19 mouse cellular contexts compared by ENCODE assay signal in the genomic region with DNA sequence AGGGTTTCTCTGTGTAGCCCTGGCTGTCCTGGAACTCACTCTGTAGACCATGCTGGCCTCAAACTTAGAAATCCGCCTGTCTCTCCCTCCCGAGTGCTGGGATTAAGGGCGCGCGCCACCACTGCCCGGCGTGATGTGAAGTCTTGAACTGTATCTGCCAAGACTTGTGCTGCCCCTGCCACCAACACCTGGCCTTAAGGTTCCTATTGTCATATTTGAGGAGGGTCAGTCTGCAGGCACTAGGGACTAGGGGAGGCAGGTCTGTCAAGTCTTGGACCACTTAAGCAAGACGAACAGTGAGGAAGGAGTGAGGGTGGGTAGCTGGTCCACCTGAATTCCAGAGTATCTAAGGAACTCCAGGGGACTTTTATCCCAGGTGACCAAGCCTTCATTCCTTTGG. TPM values are rescaled to one million over a fixed set of nuclear protein-coding genes. Genes with fewer than 3 reads are reported as not detected.
DNase-seq lines count a peak whose midpoint lies in the region; ATAC-seq and TF ChIP-seq lines count a peak whose summit lies in the region.
"Had no signal": no experiment of that assay in that cellular context is flagged by ENCODE, and none has a peak within 500 bp of the region (broad histone marks: within the 10 kb centered on the region; RNA-seq: fewer than 3 reads in every experiment).

No protein-coding gene starts in this region.

- H3K4me1 ChIP-seq in cerebellum, adult 2 months (ENCODE audit: control insufficient read depth, insufficient read depth, low read length) = peaks cover 11% of the 10 kb centered on the region
- H3K4me1 ChIP-seq in midbrain, embryonic 11.5 days (ENCODE audit: control insufficient read depth, insufficient read depth, low read length) = peaks cover 14% of the 10 kb centered on the region
- peaks cover 50% of the 10 kb centered on the region for H3K4me1 ChIP-seq in midbrain, embryonic 10.5 days

- no peak for TF ChIP-seq POLR2A in cerebellum, adult 2 months (IDR thresholded peaks at IDR 0.05; ENCODE audit: borderline replicate concordance, insufficient read depth, low read length)

- H3K27me3 ChIP-seq in cerebellum, adult 2 months (ENCODE audit: control insufficient read depth, insufficient read depth, low read length) = no peaks in the 10 kb centered on the region
- no peaks in the 10 kb centered on the region for H3K27me3 ChIP-seq in midbrain, embryonic 11.5 days (ENCODE audit: control insufficient read depth, insufficient read depth, low read length)
- H3K27me3 ChIP-seq in midbrain, embryonic 10.5 days (ENCODE audit: low read depth, poor library complexity, severe bottlenecking) = no peaks in the 10 kb centered on the region
- H3K27me3 ChIP-seq: embryonic facial prominence, embryonic 13.5 days; embryonic facial prominence, embryonic 15.5 days; Patski had no signal

- 82% methylated on average over 8 of the region's 8 CpGs for WGBS in cerebellum, adult 2 months
- WGBS in midbrain, embryonic 11.5 days = 77% methylated on average over 8 of the region's 8 CpGs
- 85% methylated on average over 8 of the region's 8 CpGs for WGBS in midbrain, embryonic 10.5 days

- DNase-seq in cerebellum, adult 9-10 months = peak; percentile 48
- no peak for DNase-seq in cerebellum, adult 2 months
- DNase-seq in gastrocnemius, adult 2 months = no peak
- DNase-seq in gastrocnemius, adult 18-20 months (ENCODE audit: low spot score) = no peak
- peak; percentile 78 for DNase-seq in midbrain, embryonic 11.5 days (ENCODE audit: low spot score, missing footprints)
- no peak for DNase-seq in midbrain, embryonic 10.5 days (ENCODE audit: low spot score)
- DNase-seq: adrenal gland, adult 8-10 months; adrenal gland, postnatal 14 days; adrenal gland, postnatal 36 days; B cell, adult 2 months; cerebellum, adult 11-12 months; cerebellum, adult 8-10 months; cerebellum, postnatal 14 days had no signal

- TF ChIP-seq CTCF in cerebellum, adult 2 months (IDR thresholded peaks at IDR 0.05; ENCODE audit: borderline replicate concordance, insufficient read depth, low read depth, low read length) = no peak
- TF ChIP-seq CTCF in gastrocnemius, adult 2 months (IDR thresholded peaks at IDR 0.05) = no peak

- no peaks in the 10 kb centered on the region for H3K36me3 ChIP-seq in midbrain, embryonic 11.5 days (ENCODE audit: control insufficient read depth, insufficient read depth, low read length)
- H3K36me3 ChIP-seq in midbrain, embryonic 10.5 days = no peaks in the 10 kb centered on the region
- H3K36me3 ChIP-seq: embryonic facial prominence, embryonic 13.5 days; embryonic facial prominence, embryonic 15.5 days; forebrain, embryonic 10.5 days; forebrain, embryonic 12.5 days had no signal

- ATAC-seq in midbrain, embryonic 11.5 days (ENCODE audit: low FRiP score) = no peak
- ATAC-seq: Patski had no signal

- H3K4me2 ChIP-seq in midbrain, embryonic 11.5 days = no peak overlapping the region

- H3K27ac ChIP-seq in cerebellum, adult 2 months (ENCODE audit: insufficient read depth, low read length) = no peak overlapping the region
- H3K27ac ChIP-seq in gastrocnemius, adult 2 months = peak overlapping the region; percentile 99
- no peak overlapping the region for H3K27ac ChIP-seq in midbrain, embryonic 11.5 days (ENCODE audit: low read depth, low read length)
- H3K27ac ChIP-seq in midbrain, embryonic 10.5 days (replicated peaks) = no peak overlapping the region

- no peak overlapping the region for H3K4me3 ChIP-seq in cerebellum, adult 2 months (replicated peaks; ENCODE audit: insufficient read depth, low read depth, low read length)
- H3K4me3 ChIP-seq in gastrocnemius, adult 2 months = no peak overlapping the region
- H3K4me3 ChIP-seq in midbrain, embryonic 11.5 days (ENCODE audit: low read depth, low read length) = no peak overlapping the region
- no peak overlapping the region for H3K4me3 ChIP-seq in midbrain, embryonic 10.5 days

- intact Hi-C loops in gastrocnemius, adult 2 months (cut with DNase I) = loop anchor here (5.0 kb wide), 1 partner anchor 37 kb away; a partner anchor contains a TSS

- no peaks in the 10 kb centered on the region for H3K9me3 ChIP-seq in midbrain, embryonic 11.5 days (ENCODE audit: control insufficient read depth, low read length)
- H3K9me3 ChIP-seq in midbrain, embryonic 10.5 days (replicated peaks) = no peaks in the 10 kb centered on the region
- H3K9me3 ChIP-seq: embryonic facial prominence, embryonic 13.5 days; embryonic facial prominence, embryonic 15.5 days; forebrain, embryonic 10.5 days; forebrain, embryonic 12.5 days; G1E had no signal

- no peak overlapping the region for H3K9ac ChIP-seq in midbrain, embryonic 11.5 days (ENCODE audit: low read length)
- H3K9ac ChIP-seq: embryonic facial prominence, embryonic 15.5 days had no signal

RNA-seq across cellular contexts. Expression of a gene that starts 0.9 kb away (rescaled TPM):
- polyA plus RNA-seq in cerebellum, adult 2 months (2012; rRNA removed) = 31.9 and 34.1 TPM in 2 replicates
- total RNA-seq in gastrocnemius, adult 2 months (2021) = 100 to 1,000 TPM in 1 of 2 experiments, 10 to 100 TPM in 1; 85.3 to 117 TPM
- total RNA-seq in gastrocnemius, adult 18-20 months (2021) = 100 to 1,000 TPM in 1 of 2 experiments, 10 to 100 TPM in 1; 84.2 to 102 TPM
- polyA plus RNA-seq in midbrain, embryonic 11.5 days (2014; fragmentation: Nextera tagmentation; extraction: Ambion mirVana) = 6.1 and 7.0 TPM in 2 replicates
- 9.9 and 17.1 TPM in 2 replicates for polyA plus RNA-seq in midbrain, embryonic 10.5 days (2016; fragmentation: Nextera tagmentation; extraction: Ambion mirVana)

RNA-seq across cellular contexts. Expression of a gene that starts 5.4 kb away (rescaled TPM):
- polyA plus RNA-seq in cerebellum, adult 2 months (2012; rRNA removed) = 110 and 116 TPM in 2 replicates
- 10 to 100 TPM; 27.7 to 33.7 TPM for total RNA-seq in gastrocnemius, adult 2 months (2021)
- 10 to 100 TPM; 25.4 to 33.4 TPM for total RNA-seq in gastrocnemius, adult 18-20 months (2021)
- 57.1 and 60.1 TPM in 2 replicates for polyA plus RNA-seq in midbrain, embryonic 11.5 days (2014; fragmentation: Nextera tagmentation; extraction: Ambion mirVana)
- 74.3 and 80.4 TPM in 2 replicates for polyA plus RNA-seq in midbrain, embryonic 10.5 days (2016; fragmentation: Nextera tagmentation; extraction: Ambion mirVana)

RNA-seq across cellular contexts. Expression of a gene that starts 8.2 kb away (rescaled TPM):
- 21.6 and 26.9 TPM in 2 replicates for polyA plus RNA-seq in cerebellum, adult 2 months (2012; rRNA removed)
- 1 to 10 TPM in 1 of 2 experiments, under 1 TPM in 1; 0.66 to 1.0 TPM for total RNA-seq in gastrocnemius, adult 2 months (2021)
- total RNA-seq in gastrocnemius, adult 18-20 months (2021) = under 1 TPM; 0.55 to 0.64 TPM
- 15.7 and 17.8 TPM in 2 replicates for polyA plus RNA-seq in midbrain, embryonic 11.5 days (2014; fragmentation: Nextera tagmentation; extraction: Ambion mirVana)
- polyA plus RNA-seq in midbrain, embryonic 10.5 days (2016; fragmentation: Nextera tagmentation; extraction: Ambion mirVana) = 53.4 and 53.9 TPM in 2 replicates

RNA-seq across cellular contexts. Expression of a gene that starts 11.2 kb away (rescaled TPM):
- polyA plus RNA-seq in cerebellum, adult 2 months (2012; rRNA removed) = 0.95 and 1.1 TPM in 2 replicates
- total RNA-seq in gastrocnemius, adult 2 months (2021) = under 1 TPM; 0.26 to 0.75 TPM
- under 1 TPM; 0.43 to 0.62 TPM for total RNA-seq in gastrocnemius, adult 18-20 months (2021)
- 0.91 and 1.1 TPM in 2 replicates for polyA plus RNA-seq in midbrain, embryonic 11.5 days (2014; fragmentation: Nextera tagmentation; extraction: Ambion mirVana)
- 6.1 and 19.7 TPM in 2 replicates for polyA plus RNA-seq in midbrain, embryonic 10.5 days (2016; fragmentation: Nextera tagmentation; extraction: Ambion mirVana)

RNA-seq across cellular contexts. Expression of a gene that starts 24.8 kb away (rescaled TPM):
- polyA plus RNA-seq in cerebellum, adult 2 months (2012; rRNA removed) = 105 and 121 TPM in 2 replicates
- 10 to 100 TPM; 58.1 to 89.3 TPM for total RNA-seq in gastrocnemius, adult 2 months (2021)
- 10 to 100 TPM; 72.4 to 72.9 TPM for total RNA-seq in gastrocnemius, adult 18-20 months (2021)
- polyA plus RNA-seq in midbrain, embryonic 11.5 days (2014; fragmentation: Nextera tagmentation; extraction: Ambion mirVana) = 7.0 and 8.7 TPM in 2 replicates
- polyA plus RNA-seq in midbrain, embryonic 10.5 days (2016; fragmentation: Nextera tagmentation; extraction: Ambion mirVana) = 23.9 and 25.2 TPM in 2 replicates

Comparison
In these comparisons a context has a peak if more than half of its experiments do, and no peak if none do; other contexts are left out.
1. DNase-seq: peak in cerebellum, adult 9-10 months (single experiment) and midbrain, embryonic 11.5 days (single experiment); none in cerebellum, adult 2 months (0 of 2), gastrocnemius, adult 2 months (single experiment), gastrocnemius, adult 18-20 months (single experiment) and midbrain, embryonic 10.5 days (single experiment).